Mouse (Mus musculus) adrenal gland, adult (tissue): ENCODE measurements around the gene Ppp2r5a.
A peak's percentile ranks its signal among the peaks of the same experiment; 100 is the strongest.

ENCODE experiments used
- DNase-seq, 2 experiments: peaks; one replicate each; pipeline ENCODE4 v3.0.0; 2022 to 2023; ENCODE audit warnings: low spot score in 1 of 2; ENCODE audit not compliant: inconsistent age in 2 of 2

The Ppp2r5a gene

DNA sequence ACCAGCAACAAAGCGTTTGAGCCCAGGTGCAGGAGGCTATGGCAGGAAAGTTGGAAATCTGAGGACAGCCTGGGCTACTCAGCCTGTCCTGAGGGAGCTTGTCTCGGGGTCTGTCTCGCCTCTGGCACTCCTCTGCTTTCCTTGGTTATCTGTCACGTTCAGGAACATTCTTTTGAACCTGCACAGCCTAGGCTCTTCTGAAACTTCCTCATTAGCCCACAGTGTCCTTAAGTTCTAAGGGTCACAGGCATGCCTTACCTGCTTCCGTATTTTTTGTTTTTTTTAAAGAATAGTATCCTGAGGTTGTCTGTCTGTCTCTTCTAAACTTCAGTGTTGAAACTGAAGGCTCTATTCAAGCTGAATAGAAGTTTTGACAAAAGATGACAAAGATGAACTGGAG lies at the start of gene Ppp2r5a:
Gene Ppp2r5a, minus strand, starts transcription at position 199 of the 400 bp plus-strand sequence.
- no peak for DNase-seq

DNA sequence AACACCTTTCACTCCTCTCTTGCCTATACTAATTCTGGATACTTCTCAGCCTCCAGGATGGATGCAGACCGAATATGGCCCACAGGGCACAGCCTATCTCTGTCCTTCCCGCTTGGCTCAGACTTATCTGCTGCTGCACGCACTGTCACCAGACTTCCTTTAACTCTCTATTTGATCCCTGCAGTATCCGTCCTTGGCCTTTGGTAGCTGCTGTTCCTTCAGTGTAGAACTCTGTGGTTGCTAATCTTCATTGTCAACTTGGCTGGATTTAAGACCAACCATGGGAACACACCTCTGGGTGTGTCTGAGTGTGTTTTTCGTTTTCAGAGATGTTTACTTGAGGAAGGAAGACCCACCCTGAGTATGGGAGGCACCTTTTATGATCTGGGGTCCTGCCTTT lies 47.5 kb upstream of the Ppp2r5a start:
- DNase-seq = peak; percentile 71

DNA sequence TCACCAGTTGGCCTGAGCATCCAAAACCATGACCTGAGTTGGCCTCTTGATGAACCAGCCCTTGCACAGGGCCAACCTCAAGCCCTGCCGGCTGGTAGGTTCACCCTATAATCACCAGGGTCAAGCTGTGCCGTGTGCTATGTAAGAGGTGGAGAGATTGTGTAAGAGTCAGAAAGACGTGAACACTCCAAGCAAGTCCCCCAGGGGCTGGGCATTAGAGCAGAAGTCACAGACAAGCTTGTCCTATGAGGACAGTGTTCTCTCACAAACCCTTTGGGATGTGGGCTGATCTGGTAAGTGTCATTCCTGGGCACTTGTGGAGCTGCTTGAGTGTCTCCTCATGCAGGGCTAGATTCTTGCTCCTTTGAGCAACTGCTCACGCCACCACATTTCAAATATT lies 46.5 kb upstream of the Ppp2r5a start:
- peak in 1 of 2 experiments; percentile 62 for DNase-seq

DNA sequence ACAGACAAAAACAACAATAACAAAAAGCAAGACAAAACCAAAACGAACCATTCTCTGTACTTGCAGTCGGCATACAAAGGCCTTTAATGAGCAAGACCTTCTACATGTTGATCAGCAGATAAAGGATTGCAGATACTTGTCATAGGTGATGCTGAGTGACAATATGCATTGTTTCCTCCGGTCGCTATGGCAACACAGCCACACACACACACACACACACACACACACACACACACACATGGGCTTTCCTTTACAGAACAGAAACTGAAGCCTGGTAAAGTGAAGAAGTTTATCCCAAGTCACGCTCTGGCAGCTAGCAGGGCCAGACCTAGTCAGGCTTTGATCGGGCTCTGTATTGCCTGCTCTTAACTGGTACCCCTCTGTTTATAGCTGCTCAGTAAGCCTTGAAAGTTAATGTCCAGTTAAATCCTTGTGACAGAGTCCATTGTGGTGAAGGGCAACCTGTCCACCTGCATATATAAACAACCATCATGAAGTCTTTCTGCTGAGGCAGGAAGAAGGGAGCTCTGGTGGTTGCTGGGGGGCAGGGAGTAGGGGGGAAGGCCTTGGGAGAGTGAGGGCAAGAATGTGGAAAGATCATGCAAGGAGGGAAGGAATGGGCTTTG lies 44.4 kb upstream of the Ppp2r5a start:
- no peak for DNase-seq

DNA sequence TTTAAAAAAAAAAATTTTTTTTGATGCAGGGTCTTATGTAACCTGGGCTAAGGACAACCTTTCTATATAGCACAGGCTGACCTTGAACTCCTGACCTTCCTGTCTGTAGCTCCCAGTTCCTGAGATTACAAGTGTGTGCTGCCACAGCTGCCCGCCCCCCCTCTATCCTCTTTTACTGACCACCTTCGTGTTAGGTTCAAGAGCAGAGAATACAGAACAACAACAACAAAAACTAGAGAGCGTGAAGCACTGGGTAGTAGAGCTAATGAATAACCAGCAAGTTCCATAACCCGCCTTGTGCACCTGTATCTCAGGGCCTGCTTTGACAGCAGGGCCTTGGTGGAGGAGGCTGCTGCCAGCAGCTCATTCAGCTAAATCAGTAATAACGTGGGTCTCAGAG lies 43.2 kb upstream of the Ppp2r5a start:
- no peak for DNase-seq

DNA sequence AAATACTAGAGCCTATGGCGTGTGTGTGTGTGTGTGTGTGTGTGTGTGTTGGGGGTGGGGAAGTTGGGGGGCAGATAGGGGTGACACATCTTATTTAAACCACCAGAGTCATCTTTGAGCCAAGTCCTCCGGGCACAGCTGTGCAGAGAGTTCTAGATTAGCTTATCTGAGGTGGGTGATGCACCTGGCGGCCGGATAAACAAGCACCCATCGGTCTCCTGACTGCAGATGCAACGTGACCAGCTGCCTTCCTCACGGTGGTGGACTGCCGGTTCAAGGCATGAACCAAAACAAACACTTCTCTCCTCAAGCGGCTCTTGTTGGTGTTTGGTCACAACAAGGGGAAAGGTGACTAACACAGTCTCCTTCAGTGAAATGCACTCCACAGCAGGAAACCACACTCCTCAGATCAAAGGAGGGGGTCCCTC lies 42.8 kb upstream of the Ppp2r5a start:
- DNase-seq = no peak

DNA sequence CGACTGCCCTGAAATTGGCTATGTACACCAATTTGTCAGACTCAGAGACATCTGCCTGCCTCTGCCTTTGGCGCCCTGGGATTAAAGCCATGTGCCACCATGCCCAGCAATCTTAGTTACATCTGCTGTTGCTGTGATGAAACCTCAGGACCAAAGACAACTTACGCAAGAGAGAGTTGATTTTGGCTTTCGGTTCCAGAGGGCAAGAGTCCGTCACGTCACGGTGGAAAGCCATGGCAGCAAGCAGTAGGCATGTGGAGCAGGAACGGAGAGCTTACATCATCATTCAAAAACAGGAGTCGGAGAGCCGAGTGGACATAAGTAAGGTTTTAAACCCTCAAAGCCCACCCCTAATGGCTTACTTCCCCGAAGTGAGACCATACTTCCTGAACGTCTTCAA lies 42.3 kb upstream of the Ppp2r5a start:
- no peak for DNase-seq

DNA sequence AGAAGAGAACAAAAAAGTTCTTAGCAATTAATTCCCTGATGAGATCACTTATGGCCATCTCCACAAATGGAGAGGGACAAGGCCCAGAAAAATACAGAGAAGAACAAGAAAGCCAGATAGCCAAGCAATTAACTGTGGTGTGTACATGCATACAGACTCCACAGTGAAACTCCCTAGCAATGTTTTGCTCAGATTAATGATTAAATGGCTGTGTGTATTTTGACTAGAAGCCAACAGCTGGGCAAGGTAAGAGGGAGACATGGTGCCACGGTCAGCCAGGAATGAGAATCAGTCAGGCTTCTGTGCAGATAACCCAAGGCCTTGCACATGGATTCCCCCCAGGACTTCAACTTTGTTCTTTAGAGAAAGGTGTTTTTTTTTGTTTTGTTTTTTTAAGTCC lies 41.4 kb upstream of the Ppp2r5a start:
- DNase-seq = no peak

DNA sequence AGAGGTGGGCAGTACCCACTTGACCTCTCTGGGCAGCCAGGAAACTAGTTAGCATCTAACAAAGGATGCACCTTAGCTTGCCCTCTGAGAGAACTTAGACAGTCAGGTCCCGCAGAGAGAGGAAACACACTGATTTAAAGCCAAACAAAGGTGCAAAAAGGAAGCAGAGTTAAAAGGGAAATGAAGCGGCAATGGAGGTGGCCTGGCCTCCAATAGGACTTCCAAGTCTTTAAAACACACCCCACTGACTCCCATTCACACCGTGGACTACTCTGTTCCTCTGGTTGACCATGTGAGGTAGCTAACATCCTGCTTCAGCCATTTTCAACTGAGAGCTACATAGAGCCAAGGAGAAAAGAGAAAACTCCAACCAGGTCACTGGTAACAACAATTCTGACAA lies 35.9 kb upstream of the Ppp2r5a start:
- no peak for DNase-seq

DNA sequence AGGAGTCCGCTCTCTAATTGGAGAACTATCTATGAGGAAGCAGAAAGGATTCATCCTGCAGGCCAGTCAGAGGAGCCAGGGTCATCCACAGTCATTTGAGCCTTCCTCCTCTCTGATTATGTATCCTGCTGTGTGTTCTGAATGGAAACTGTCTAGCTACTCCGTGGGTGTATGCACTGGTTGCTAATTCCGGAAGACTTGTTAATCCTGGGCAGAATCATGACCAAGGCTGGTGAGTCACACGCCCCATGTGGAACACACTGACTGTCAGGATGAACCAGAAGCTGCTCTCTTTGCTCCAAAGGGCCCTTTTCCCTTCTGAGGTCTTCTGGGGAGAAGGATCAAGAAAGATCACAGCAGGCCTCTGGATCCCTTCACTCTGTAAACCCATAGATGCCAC lies 35.5 kb upstream of the Ppp2r5a start:
- peak; percentile 55 to 59 for DNase-seq

DNA sequence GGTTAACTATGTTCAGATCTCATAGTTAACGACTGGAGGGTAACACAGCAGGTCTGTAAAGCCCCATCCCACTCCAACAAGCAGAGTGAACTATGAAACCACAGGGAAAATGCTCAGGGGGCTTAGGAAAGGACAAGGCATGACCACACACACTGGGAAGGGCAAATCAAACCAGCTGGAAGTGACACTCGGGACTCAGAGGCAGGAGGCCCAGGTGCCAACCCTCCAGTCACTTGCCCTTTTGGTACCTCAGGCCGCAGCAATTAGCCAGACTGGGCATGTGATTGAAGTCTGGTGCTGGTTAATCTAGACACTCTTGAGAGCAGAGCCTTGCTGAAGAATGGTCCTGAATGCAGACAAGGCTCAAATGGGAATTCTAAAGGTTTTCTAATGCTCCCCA lies 33.6 kb upstream of the Ppp2r5a start:
- DNase-seq = no peak

DNA sequence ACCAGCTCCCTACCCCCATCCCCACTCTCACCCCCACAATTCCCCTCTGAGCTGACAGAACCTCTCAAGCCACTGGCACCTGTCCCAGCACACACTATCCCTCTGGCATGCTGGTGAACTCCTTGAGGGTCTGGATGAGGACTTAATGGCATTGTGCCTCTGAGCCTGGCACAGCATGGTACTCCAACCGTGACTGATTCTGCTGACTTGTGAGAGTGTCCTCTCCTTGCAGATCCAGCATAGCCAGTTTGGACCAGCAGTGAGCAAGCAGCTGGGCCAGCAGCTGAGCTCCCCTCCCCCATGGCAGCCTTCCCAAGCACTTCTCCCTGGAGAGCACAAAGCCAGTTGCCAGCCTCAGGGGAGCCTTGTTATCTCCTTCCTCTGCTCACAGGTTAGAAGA lies 32.3 kb upstream of the Ppp2r5a start:
- DNase-seq = peak in 1 of 2 experiments; percentile 61

DNA sequence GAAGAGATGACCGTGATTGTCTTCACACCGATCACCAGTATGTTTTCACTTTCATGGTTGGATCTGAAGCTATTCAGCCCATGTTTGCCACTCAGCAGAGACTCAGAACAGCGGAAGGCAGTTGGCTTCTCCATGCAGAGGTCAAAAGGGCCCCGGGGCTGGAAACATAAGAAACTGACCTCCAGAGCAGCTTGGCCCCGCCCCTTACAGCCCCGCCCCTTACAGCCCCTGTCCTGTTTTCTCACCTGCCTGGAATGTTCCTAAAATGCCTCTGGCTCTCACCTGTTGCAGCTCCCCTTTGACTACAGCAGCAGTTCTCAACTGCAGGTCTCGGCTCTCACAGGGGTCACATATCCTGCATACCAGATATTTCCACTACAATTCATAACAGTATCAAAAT lies 29.5 kb upstream of the Ppp2r5a start:
- no peak for DNase-seq

DNA sequence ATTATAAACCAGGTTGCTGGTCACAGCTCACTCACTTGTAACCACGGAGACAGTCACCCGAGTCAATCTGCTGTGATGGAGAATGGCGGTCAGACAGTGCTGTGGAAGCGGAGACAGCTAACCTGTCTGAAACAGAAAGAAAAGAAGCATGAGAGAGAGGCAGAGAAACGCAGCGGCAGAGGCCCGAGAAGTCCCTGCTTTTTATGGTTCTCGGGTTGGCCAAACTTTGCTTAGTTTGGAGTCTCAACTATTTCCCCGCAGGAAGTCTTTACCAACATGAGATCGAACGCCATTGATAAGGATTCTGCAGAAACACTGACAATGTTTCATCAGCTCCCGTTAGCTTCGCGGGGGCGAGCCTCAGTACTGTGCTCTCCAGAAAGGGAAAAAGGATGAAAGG lies 29.0 kb upstream of the Ppp2r5a start:
- no peak for DNase-seq

DNA sequence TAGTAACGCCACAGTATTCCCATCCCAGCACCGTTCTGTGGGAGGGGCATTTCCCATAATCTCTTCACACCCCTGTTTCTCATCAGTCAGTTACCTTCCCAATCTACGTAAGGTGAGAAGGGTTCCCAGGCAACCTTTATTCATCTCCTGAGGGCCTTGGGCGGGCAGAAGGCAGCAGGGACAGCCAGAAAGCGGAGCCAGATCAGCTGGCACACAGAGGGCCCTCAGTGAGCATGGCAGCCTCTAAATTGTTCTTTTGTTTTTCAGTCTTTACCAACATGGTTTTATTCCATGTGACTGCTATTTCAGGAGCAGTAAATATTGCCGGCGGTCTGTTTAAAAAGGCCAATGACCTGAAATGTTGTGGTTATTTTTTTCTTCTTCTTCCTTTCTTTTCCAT lies 27.0 kb upstream of the Ppp2r5a start:
- DNase-seq = no peak

DNA sequence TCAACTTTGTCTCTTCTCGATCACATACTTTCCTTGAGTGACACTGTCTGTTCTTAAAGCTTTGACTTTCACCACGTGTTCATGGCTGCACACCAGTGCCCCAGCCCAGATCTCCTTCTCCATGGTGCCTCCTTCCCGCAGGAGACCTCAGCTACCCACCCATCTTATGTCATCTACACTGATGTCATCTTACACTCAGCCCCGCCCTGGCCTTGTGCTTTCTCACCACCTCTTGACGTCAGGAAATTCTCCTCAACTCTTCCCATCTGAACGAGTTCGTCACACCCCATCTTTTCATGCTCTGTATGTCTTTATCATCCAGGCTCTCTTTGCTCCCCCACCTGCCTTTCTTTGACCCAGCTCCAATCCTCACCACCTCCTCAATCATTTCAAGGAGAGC lies 22.8 kb upstream of the Ppp2r5a start:
- DNase-seq = peak; percentile 23 to 65

DNA sequence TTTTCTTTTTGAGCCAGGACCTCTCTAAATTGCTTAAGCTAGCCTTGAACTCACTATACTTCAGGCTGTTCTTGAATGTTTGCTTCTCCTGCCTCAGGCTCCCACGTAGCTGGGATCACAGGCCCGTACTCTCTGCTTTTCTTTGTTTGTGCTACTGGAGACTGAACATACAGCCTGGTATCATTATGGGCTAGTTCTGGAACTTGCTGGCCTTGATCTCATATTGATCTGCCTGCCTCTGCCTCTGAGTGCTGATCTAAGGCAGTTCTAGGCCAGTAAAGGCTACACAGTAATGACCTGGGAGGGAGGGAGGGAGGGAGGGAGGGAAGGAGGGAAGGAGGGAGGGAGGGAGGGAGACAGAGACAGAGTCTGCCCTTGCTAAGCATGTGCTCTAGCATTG lies 20.1 kb upstream of the Ppp2r5a start:
- DNase-seq = no peak

DNA sequence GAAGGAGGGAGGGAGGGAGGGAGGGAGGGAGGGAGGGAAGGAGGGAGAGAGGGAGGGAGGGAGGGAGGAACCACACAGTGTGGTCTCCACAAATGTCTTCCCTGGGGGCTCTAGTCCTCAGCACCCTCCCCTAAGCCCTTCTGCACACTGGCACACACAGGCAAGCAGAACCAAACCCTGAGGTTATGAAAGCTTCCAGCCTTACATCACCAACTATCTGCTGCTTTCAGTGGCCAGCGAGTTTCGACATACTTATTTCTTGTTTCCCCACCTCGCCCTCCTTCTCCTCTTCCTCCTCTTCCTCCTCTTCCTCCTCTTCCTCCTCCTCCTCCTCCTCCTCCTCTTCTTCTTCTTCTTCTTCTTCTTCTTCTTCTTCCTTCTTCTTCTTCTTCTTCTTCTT lies 19.6 kb upstream of the Ppp2r5a start:
- DNase-seq = peak in 1 of 2 experiments; percentile 55

DNA sequence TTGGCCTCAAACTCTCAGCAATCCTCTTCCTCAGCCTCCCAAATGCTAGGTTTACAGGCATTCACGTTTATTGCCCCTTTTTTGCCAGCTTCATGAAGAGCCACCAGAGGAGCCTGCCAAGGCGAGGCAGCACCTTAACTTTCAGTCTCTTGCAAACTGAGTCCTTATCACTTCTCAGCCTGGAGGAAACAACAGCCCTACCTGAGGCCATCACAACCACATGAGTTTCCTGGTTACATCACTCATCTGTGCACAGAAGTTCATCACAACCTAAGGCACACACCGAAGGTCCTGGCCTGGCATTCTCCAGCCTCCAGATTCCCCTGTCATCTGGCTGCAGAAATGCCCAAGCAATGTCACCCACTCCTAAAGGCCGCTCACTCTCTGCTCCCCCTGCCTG lies 19.1 kb upstream of the Ppp2r5a start:
- DNase-seq = no peak

DNA sequence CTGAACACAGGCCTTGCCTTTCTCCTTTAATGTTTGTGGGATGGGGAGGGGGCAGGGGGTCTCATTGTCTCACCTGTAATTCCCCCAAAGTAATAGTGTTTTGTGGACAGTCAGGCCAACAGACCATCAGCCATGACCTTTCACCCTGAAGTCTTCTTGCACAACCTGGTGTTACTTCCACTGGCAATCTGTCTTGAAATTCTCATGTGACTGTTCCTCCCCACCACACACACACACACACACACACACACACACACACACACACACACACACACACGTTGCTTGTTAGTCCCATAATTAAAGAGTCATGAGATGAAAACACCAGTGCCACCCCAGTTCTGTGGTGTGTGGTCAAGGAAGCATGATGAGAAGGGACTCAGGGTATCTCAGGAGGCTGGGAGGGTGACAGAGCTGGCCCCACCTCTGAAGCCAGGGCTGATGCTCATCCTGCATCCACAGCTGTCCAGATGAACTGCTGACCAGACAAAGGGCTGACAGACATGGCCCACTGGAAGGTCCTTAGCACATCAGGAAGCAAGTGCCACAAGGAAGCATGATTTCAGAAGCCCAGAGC lies 18.4 kb upstream of the Ppp2r5a start:
- DNase-seq = peak in 1 of 2 experiments; percentile 69

DNA sequence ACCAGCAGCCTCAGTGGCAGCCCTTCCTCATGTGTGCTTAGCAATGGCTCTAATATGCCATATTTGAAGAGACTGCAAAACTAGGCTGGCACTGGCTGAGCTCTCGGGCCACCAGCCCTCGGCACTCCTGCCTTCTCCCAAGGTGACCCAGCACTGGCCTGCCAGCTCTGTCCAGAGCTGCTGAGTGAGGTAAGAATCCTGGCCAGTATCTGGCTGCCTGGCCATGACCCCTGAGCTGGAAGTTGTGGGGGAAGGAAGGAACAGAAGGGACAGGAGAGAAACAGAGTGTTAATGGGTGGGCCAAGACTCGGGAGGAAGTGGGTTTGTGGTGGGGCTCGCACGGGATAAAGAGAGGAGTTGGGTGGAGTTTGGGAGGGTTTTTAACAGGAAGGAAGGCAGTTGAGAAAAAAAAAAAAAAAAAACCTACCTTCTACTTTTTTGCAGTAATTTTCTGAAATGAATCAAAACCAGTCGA lies 17.9 kb upstream of the Ppp2r5a start:
- peak; percentile 63 to 87 for DNase-seq

DNA sequence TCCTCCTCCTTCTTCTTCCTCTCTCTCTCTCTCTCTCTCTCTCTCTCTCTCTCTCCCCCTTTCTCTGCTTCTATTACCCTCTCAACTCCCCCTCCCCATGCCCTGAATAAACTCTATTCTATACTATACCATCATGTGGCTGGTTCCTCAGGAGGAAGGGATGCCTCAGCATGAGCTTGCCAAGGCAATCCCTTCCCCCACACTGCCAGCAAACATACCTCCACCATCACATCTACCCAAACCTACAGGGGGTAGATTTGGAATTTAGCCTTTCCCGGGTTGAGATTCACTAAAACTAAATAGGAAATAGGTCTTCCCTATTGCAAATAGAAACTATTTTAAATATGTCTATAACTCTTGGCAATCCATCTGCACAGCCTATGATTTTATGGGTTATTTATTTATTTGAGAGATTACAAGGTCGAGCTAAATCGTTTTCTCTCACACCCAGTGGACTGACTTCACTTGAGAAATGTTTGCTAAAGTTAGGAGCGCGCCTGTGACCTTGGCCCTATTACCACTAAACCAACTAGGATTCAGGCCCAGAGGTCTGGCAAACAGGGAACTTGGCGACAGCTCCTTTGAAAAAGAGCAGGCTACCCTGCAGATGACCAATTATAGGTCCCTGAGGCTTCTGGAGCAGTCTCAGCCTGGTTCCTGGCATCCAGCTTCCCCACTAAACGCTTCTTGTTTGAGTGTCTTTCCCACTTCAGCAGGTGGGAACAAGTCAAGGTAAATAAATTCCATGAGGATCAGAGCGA lies 17.1 kb upstream of the Ppp2r5a start:
- peak; percentile 65 to 89 for DNase-seq
